Mouse (Mus musculus) cerebellum, postnatal 14 days (tissue): ENCODE results near the gene Rhbdd3.
"Not testable (repeated sequence)": the region's sequence is repeated elsewhere in the genome, so short reads cannot be mapped to it uniquely, and the experiment has no call there.

ENCODE experiments used
- DNase-seq, 2 experiments: peaks; one replicate each; pipeline ENCODE4 v3.0.0; 2021; ENCODE audit warnings: mixed read lengths in 2 of 2

Gene Rhbdd3

GRCm38 (mm10) chr11:5065056-5065821, 33.5 kb upstream of the Rhbdd3 start, which contains the start of gene Gas2l1:
TSS of gene Gas2l1 (minus strand) at chr11:5065327.
- peak; percentile 90 to 92 for DNase-seq

DNA sequence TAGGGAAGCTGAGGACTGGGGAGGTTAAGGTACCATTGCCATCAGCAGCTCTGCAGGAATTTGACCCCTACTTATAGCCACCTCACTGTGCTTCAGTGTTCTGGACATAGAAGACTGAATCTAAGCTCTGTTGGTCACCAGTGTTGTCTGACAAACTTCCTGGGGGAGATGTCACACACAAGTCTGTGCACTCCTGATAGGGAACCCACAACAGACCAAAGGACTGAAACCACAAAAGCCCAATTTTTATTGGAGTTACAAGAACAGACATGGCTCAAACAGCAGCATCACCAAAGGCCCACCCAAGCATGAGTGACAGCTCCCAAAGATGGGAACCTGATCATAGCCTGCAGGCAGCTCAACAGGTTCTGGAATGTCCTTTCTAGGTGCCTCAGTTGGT, 31.7 kb upstream of the Rhbdd3 start:
- DNase-seq = no peak

GRCm38 (mm10) chr11:5068126-5068971, 30.4 kb upstream of the Rhbdd3 start:
- no peak for DNase-seq

GRCm38 (mm10) chr11:5074882-5075281, 23.8 kb upstream of the Rhbdd3 start:
- DNase-seq = peak in 1 of 2 experiments; percentile 58

DNA sequence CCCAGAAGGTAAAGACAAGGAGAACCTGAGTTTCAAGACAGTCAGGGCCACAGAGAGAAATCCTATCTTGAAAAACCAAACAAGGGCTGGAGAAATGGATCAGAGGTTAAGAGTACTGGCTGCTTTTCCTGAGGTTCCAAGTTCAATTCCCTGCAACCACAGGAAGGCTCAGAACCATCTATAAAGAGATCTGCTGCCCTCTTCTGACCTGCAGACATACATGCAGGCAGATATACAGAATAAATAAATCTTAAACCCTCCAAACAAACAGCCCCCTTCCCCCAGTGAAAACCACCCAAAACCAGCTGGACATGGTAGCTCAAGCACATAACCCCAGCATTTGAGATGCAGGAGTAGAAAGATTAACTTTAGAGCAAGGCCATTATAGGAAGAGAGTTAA, 23.0 kb upstream of the Rhbdd3 start:
- no peak for DNase-seq

DNA sequence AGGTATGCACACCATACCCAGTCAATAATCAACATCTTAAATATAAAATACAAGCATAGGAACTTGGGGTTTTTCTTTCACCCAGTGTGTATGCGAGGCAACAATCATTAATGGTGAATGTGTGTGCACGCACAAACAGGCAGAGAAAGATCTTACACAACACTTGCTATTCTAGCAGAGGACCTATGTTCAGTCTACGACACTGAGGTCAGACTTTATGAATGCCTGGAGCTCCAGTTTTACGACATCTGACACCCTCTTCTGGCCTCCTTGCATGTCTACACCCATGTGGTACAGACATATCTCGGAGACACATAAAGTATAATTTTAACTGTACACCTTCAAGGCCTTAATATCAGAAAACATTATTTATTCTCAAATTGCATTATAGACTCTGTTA, 21.9 kb upstream of the Rhbdd3 start:
- DNase-seq = not testable (repeated sequence)

GRCm38 (mm10) chr11:5089147-5089546, 9.6 kb upstream of the Rhbdd3 start:
- no peak for DNase-seq

- no peak for DNase-seq
Observed at GRCm38 (mm10) chr11:5091706-5092105, 7.0 kb upstream of the Rhbdd3 start.

DNA sequence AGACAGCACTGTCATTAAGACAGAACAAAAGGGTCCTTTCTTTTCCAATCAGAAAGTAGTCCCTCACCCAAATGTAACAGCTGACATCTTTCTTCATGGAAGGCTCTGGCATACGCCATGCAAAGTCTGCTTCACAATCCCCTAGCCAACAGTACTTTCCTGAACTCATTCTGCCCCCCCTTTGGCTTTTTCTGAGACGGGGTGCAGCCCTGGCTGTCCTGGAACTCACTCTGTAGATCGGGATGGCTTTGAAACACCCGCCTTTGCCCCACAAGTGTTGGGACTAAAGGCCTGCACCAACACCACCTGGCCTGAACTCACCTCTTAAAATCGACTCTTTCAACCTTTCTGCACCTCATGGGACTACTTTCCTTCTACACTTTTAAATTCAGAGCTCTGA, 2.8 kb upstream of the Rhbdd3 start:
- DNase-seq = no peak

DNA sequence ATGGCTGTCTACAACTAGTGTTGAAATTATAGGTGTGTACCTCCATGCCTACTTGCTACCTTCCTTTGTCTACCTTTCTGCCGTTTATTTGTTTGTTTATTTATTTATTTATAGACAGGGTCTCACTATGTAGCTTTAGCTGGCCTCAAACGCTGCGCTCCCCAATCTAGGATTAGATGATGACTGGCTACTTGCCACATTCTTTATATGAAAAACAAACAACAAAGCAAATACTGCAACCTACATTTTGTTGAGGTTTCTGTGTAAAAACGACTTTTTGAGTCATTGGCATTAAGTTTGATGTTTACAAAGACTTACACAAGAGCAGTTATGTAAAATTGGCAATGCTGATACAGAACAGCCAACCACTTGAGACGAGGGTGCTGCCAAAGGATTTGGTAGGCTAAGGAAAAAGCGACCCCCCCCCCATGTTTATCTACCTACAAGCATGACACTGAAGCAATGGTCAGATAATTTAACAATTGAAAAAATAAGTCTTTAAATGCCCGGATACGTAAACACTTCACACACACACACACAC, 2.2 kb upstream of the Rhbdd3 start:
- no peak for DNase-seq

DNA sequence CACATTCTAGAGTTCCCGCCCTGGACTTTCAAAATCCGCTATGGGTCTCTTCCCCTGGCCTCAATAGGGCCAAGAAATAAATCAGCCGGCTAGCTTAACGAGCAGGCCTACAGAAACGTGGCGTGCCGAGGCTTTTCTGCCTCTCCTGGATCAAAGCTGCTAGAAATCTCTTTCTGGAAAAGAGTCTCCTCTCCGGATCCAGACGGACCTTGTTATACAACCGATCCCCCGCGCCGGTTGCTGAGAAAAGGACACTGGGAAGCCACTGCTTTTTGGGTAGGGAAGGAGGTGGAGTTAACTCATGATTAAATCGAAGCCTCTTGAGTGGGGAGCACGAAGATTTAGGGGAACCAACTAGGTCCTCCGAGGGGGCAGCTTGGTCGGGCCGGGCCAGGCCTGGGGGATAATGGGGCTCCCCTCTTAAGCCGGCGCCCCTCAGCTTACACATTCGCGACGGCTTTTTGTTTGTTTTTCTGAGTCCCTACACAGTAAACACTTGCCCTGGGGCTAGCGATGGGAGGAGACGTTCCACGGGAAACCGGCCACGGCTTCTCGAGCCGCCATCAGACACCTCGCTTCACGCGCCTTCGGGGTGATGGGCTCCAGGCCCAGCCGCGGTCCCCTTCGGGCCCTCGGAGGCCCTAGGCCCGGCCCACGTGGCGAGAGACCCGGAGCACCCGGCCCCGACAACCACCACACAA, 541 bp upstream of the Rhbdd3 start:
- DNase-seq = peak; percentile 63 to 67

GRCm38 (mm10) chr11:5099576-5100183, 954 bp downstream of the Rhbdd3 start:
- DNase-seq = peak; percentile 77 to 79

DNA sequence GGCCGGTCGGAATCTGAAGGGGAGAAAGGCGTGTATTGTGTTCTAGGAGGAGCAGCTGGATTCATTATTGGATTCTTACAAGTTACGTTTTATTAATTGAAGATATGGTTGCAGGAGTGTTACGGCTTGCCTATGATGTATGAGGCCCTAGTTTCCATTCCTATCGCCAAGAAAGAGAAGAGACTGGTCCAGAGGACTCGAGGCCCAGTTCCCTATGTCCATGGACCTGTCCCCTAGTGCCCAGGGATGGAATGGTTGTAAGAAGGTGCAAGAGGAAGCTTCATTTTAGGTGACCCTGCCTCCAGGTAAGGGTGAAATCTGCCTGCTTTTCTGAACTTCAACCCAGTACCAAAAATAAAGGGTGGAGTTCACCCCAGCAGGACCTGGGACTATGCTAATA, 1.6 kb downstream of the Rhbdd3 start:
- DNase-seq = no peak

- peak in 1 of 2 experiments; percentile 23 for DNase-seq
Observed at GRCm38 (mm10) chr11:5100801-5101200, 2.1 kb downstream of the Rhbdd3 start.

- no peak for DNase-seq
Observed at GRCm38 (mm10) chr11:5101641-5102040, 2.9 kb downstream of the Rhbdd3 start.

DNA sequence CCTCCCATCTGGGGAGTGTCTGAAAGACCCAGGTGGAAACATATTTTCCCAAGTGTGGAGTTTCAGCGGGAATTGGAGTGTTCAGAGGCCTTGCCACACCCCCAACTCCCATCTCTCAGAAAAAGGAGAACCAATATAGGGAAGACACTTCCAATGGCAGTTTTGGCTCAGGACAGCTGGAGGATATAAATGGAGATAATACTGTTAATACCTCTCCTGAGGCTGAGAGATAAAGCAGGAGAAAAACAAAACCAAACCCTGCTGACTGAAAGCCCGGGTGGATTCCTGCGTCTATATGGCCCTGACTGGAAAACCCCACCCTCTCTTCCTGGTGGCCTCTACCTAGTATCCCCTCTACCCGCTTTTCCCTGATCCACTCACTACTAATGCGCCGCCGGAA, 3.7 kb downstream of the Rhbdd3 start:
- no peak for DNase-seq

DNA sequence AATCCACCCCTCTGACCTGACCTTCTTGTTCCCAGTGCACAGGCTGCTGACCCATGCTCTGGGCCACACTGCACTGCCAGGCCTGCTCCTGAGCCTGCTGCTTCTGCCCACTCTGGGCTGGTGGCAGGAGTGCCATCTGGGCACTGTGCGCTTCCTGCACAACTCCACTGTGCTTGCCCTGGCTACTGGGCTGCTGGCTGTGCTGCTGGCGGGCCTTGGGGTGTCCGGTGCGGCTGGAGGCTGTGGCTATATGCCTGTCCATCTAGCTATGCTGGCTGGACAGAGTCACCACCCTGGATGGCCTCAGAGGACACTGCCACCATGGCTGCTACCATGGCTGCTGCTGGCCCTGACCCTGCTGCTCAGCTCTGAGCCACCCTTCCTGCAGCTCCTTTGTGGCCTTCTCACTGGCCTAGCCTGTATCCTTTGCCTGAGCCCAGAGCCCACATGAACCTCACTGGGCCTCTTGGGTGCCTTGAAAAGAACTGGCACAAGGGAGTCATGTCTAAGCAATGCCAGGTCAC, 5.3 kb downstream of the Rhbdd3 start:
- DNase-seq = no peak

GRCm38 (mm10) chr11:5109441-5109840, 10.7 kb downstream of the Rhbdd3 start:
- no peak for DNase-seq

DNA sequence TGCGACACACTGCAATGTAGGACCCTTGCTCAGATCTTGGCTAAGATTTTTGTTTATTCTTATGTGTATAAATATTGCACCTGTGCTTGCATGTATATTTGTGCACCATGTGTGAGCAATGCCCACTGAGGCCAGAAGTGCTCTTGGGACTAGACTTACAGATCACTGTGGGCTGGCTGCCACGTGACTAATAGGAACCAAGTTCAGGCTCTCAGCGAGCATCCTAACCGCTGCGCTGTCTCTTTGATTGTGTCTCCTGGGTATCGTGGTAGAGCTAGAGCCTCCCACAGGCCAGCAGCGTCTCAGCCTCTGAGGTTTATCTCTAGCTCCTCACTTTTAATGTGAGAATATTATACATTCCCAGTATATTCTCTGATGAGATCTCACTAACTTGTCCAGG, 14.9 kb downstream of the Rhbdd3 start:
- DNase-seq = no peak

DNA sequence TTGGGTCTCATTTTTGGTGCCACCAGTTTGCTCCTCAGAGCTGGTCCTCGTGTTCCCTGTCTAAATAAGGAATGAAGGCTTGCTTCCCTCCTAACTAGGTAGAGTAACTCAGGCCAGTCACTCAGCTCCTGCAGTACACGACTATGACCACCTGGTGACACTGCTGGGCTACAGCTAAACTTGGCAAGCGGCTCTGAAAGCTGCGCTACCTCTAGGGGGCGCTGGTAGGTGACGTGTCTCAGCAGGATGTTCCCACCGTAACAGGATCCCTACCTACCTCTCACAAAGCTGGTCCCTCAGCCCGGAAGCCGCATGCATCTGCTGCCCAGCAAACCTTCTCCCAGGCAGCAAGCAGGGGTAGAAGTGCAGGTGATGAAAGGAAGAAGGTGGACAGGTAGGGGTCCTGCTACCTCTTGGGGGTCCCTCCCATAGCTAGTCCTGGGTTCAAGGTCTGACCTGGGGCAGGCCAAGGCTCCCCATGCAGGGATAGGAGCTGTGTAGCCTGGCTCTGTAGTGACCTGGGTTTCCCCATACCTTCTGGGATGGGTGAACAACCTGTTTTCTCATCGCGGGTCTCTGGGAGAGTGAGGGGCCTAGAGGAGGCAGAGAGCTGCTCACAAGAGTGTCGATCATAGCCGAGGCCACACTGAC, 16.3 kb downstream of the Rhbdd3 start:
- DNase-seq = peak; percentile 86 to 94

- no peak for DNase-seq
Observed at GRCm38 (mm10) chr11:5125713-5126112, 27.0 kb downstream of the Rhbdd3 start.

GRCm38 (mm10) chr11:5129035-5129480, 30.3 kb downstream of the Rhbdd3 start:
- DNase-seq = peak in 1 of 2 experiments; percentile 36
